Mouse (Mus musculus): ENCODE results near the gene Cbfa2t2. TPM values are rescaled to one million over a fixed set of nuclear protein-coding genes. Genes with fewer than 3 reads are reported as not detected.
A peak's percentile ranks its signal among the peaks of the same experiment; 100 is the strongest.

The Cbfa2t2 gene
- polyA plus RNA-seq, 2 experiments from 2014 or later: 19.7 to 21.8 TPM

- ATAC-seq: no peak
These were observed 102.4 kb downstream of the Cbfa2t2 start for GRCm38 (mm10) chr2:154538710-154539109.

DNA sequence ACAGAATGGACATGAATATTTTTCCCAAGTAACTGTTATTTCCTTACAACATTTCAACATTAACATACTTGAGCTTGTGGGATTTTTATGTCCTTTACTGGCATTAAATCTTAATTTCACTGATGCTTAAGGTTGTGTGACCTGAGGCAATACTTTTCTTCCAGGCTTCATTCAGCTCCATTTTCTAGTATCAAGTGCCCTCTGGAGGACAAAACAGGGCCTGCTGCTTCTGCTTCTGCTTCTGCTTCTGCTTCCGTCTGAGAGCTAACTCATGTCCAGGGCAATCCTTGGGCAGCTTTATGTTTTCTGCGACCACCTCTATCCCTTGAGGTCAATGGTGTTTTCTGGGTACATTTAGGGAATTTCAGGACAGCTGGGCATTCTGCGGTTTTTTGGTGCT lies 103.4 kb downstream of the Cbfa2t2 start:
- ATAC-seq: no peak

GRCm38 (mm10) chr2:154541630-154542029 lies 105.3 kb downstream of the Cbfa2t2 start:
- no peak for ATAC-seq

DNA sequence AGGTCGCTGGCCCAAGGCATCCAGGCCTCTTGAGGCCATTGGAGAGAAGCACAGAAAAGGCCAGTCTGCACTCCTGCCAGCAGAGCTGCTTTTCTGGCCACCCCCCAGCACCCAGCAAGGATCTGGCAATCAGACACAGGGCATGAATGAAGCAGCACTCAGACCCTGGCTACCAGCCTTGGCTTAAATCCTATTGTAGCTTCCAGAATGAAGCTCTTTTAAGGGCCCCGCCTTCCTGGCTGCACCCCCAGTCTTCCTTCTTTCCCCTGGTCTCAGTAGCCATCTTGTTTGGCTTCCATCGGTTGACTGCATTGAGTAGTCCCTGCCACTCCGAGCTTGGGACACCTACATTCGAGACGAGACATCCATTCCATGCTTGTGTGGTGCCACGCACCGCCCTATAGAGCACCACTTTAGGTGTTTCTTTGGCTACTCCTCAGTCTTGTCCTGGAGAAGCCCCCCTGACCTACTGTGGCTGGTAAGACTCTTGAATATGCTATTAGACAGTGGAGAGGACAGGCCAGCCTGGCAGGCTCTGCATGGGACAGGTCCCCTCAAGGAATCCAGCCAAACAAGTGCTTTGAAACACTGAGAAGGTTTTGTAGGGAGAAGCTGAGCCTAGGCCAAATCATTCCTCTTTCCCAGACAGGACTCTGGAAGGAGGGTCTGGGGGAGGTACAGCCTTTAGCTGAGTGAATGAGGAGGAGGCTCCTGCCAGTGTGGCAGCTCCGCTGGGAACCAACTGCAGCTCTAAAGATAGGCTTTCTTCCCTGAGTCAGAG lies 107.5 kb downstream of the Cbfa2t2 start:
- no peak for ATAC-seq

GRCm38 (mm10) chr2:154546711-154547110 lies 110.4 kb downstream of the Cbfa2t2 start, which contains the start of gene 1700003F12Rik:
1700003F12Rik (plus strand) TSS chr2:154547085.
- ATAC-seq: no peak

- ATAC-seq: no peak
These were observed 112.4 kb downstream of the Cbfa2t2 start for GRCm38 (mm10) chr2:154548688-154549087.

- no peak for ATAC-seq
These were observed 113.0 kb downstream of the Cbfa2t2 start for GRCm38 (mm10) chr2:154549127-154549885.

DNA sequence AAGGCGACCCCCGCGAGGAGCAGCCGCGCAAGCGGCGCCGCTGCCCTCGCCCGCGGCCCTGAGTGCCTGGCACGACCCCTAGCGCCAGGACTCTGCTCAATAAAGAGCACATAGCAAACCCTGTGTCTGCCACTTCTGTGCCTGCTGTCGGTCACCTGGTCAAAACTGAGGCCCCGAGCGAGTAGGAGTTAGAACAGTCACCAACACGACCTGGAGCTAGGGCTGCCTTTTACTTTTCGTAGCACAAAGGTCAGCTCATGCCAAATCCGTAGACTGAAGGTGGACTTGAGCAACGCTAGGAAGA lies 113.6 kb downstream of the Cbfa2t2 start:
- no peak for ATAC-seq

- ATAC-seq: no peak
These were observed 114.7 kb downstream of the Cbfa2t2 start for GRCm38 (mm10) chr2:154550937-154551336.

- no peak for ATAC-seq
These were observed 115.2 kb downstream of the Cbfa2t2 start, which contains the start of gene Actl10 for GRCm38 (mm10) chr2:154551476-154551875. Actl10 (plus strand) TSS chr2:154551776.

- no peak for ATAC-seq
These were observed 115.6 kb downstream of the Cbfa2t2 start for GRCm38 (mm10) chr2:154551927-154552326.

- ATAC-seq: peak; percentile 54
These were observed 116.2 kb downstream of the Cbfa2t2 start for GRCm38 (mm10) chr2:154552424-154552907.

- no peak for ATAC-seq
These were observed 119.0 kb downstream of the Cbfa2t2 start for GRCm38 (mm10) chr2:154555235-154555634.

GRCm38 (mm10) chr2:154557184-154557832 lies 121.0 kb downstream of the Cbfa2t2 start:
- no peak for ATAC-seq

- peak; percentile 52 for ATAC-seq
These were observed 122.2 kb downstream of the Cbfa2t2 start, which contains the start of gene Necab3 for GRCm38 (mm10) chr2:154558264-154559039. Necab3 (minus strand) TSS chr2:154558890.

DNA sequence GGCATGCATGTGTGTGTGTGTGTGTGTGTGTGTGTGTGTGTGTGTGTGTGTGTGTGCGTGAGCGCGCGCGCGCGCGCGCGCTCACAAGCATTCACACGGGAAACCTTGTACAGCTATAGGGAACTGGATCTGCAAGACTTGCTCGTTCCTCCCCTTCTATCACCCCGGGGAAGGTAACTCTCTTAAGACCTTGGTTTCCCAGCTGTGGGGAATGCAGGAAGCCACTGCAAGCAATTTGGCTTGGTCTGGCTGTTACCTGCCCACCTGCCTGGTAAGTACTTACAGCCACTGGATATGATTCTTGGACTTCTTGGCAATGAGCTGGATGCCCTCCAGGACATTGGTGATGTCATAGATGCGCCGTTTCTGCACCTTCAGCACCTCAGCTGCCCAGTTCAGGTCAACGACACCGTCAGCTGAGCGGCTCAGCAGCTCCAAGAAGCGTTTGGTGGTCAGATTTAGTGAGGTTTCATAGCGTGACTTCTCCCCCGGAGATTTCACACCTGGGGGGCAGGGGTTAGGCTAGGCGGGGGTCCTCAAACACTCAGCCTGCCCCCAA lies 127.4 kb downstream of the Cbfa2t2 start:
- ATAC-seq: no peak

GRCm38 (mm10) chr2:154565562-154565961 lies 129.3 kb downstream of the Cbfa2t2 start:
- no peak for ATAC-seq

GRCm38 (mm10) chr2:154566641-154567040 lies 130.4 kb downstream of the Cbfa2t2 start:
- ATAC-seq: no peak

DNA sequence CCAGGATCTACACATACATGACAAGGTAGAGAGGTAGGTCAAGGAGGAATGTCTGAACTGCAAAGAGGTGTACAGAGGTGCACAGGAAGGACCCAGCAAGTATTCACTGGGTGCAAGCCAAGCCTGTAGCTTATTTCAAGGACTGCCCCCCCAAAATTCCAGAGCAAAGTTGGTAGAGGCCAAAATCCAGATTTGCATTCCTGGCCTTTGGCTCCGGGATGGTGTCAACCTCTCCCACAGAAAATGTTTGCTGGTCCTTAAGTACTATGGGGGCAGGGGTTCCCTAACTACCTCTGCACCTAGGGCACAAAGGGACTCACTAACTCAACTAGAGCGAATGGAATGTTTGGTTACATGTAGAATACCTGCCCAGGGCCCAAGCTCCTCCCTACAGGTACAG lies 131.5 kb downstream of the Cbfa2t2 start:
- ATAC-seq: no peak

DNA sequence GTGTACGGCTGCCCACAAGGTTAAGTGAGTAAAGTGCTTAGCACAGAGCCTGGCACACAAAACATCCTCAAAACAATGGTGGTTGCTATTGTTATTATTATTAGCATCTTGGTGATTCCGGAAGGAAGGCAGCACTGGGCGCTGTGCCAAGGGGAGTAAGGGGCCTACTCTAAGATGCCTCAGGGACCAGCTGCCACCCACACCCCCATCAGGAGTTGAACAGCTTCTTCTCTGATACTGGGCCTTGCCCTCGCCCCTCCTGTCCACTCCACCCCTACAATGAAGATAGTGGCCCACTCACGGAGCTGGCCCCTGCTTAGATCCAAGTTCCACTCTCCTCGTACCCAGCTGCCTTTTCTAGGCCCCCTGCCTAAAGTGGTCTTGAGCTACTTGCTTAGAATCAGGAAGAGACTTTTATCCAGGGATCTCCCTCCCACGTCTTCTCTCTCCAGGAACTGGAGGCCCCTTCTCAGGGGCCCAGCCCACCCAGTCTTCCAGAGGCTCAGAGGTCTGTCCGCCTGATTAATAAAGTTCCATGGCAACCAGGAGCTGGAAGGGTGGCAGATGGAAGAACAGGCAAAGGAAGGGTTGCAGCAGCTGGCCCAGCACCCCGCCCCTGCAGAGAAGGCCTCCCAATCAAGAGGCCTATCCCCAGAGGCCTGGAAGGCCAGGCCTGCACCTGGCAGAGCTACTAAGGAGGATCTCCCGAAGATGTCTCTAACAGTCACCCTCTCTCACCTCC lies 132.2 kb downstream of the Cbfa2t2 start:
- no peak for ATAC-seq

GRCm38 (mm10) chr2:154569071-154569748 lies 132.9 kb downstream of the Cbfa2t2 start:
- peak; percentile 41 for ATAC-seq

Data from activated CD4-positive, CD25-positive, alpha-beta regulatory T cell, adult 4 months (primary cell).